Mouse (Mus musculus): ENCODE results near the gene Lor. TPM values are rescaled to one million over a fixed set of nuclear protein-coding genes. Genes with fewer than 3 reads are reported as not detected.
A peak's percentile ranks its signal among the peaks of the same experiment; 100 is the strongest.

Lor gene
- polyA plus RNA-seq, 1 experiment from 2014 or later: 1.3 TPM

- Histone ChIP-seq H3K4me1 (ENCODE audit: control insufficient read depth, insufficient read depth, low read length) (peaks cover 2% of the 10 kb centered on the region; the same call in 1 of the 2 replicates), H3K4me3 (ENCODE audit: low read depth, low read length) (peak overlapping the region; percentile 63), H3K27ac (ENCODE audit: low read depth, low read length) (peak overlapping the region; percentile 92), H3K4me2 (ENCODE audit: low read length) (peak overlapping the region; percentile 94), H3K9ac (ENCODE audit: low read length) (peak overlapping the region; percentile 69), H3K27me3 (replicated peaks; ENCODE audit: control insufficient read depth, insufficient read depth, low read length) (peaks cover 15% of the 10 kb centered on the region), H3K9me3 (replicated peaks; ENCODE audit: control insufficient read depth, low read length) (no peaks in the 10 kb centered on the region), H3K36me3 (ENCODE audit: control insufficient read depth, insufficient read depth, low read length) (no peaks in the 10 kb centered on the region)
- under 1% methylated on average over 78 of the region's 82 CpGs for WGBS
- peak; percentile 62 for DNase-seq (ENCODE audit: low spot score)
- peak; percentile 83 for ATAC-seq
These were observed 2.3 kb downstream of the Lor start for GRCm38 (mm10) chr3:92080462-92081284.

- Histone ChIP-seq H3K4me1 (ENCODE audit: control insufficient read depth, insufficient read depth, low read length) (no peaks in the 10 kb centered on the region), H3K4me3 (ENCODE audit: low read depth, low read length) (no peak overlapping the region), H3K27me3 (replicated peaks; ENCODE audit: control insufficient read depth, insufficient read depth, low read length) (no peaks in the 10 kb centered on the region), H3K27ac (ENCODE audit: low read depth, low read length) (no peak overlapping the region), H3K4me2 (ENCODE audit: low read length) (no peak overlapping the region), H3K9ac (ENCODE audit: low read length) (no peak overlapping the region), H3K9me3 (replicated peaks; ENCODE audit: control insufficient read depth, low read length) (no peaks in the 10 kb centered on the region), H3K36me3 (ENCODE audit: control insufficient read depth, insufficient read depth, low read length) (no peaks in the 10 kb centered on the region)
- DNase-seq (ENCODE audit: low spot score): peak; percentile 45
- ATAC-seq: peak; percentile 32; the same call in 1 of the 2 replicates
- WGBS: 52% methylated on average over 6 of the region's 6 CpGs
These were observed 32.4 kb downstream of the Lor start for GRCm38 (mm10) chr3:92050382-92051054.

GRCm38 (mm10) chr3:92033892-92034291 is 49.0 kb downstream of the Lor start:
- DNase-seq (ENCODE audit: low spot score): no peak

GRCm38 (mm10) chr3:92033203-92033602 is 49.7 kb downstream of the Lor start:
- Histone ChIP-seq H3K36me3 (ENCODE audit: control insufficient read depth, insufficient read depth, low read length) (no peaks in the 10 kb centered on the region), H3K27ac (ENCODE audit: low read depth, low read length) (no peak overlapping the region), H3K4me2 (ENCODE audit: low read length) (no peak overlapping the region), H3K4me3 (ENCODE audit: low read depth, low read length) (no peak overlapping the region), H3K27me3 (replicated peaks; ENCODE audit: control insufficient read depth, insufficient read depth, low read length) (no peaks in the 10 kb centered on the region), H3K4me1 (ENCODE audit: control insufficient read depth, insufficient read depth, low read length) (no peaks in the 10 kb centered on the region), H3K9me3 (replicated peaks; ENCODE audit: control insufficient read depth, low read length) (no peaks in the 10 kb centered on the region), H3K9ac (ENCODE audit: low read length) (no peak overlapping the region)
- WGBS: 51% methylated on average over 2 of the region's 2 CpGs
- ATAC-seq (no peak), DNase-seq (ENCODE audit: low spot score) (no peak)

More at GRCm38 (mm10) chr3:92033892-92034291, 49.0 kb downstream of the Lor start:
- H3K4me1 ChIP-seq (ENCODE audit: control insufficient read depth, insufficient read depth, low read length): no peaks in the 10 kb centered on the region
- H3K27ac ChIP-seq (ENCODE audit: low read depth, low read length): no peak overlapping the region
- no peak overlapping the region for H3K9ac ChIP-seq (ENCODE audit: low read length)
- ATAC-seq: no peak
- H3K36me3 ChIP-seq (ENCODE audit: control insufficient read depth, insufficient read depth, low read length): no peaks in the 10 kb centered on the region
- H3K4me3 ChIP-seq (ENCODE audit: low read depth, low read length): no peak overlapping the region
- 66% methylated on average over 1 of the region's 1 CpGs for WGBS
- no peak overlapping the region for H3K4me2 ChIP-seq (ENCODE audit: low read length)
- H3K27me3 ChIP-seq (replicated peaks; ENCODE audit: control insufficient read depth, insufficient read depth, low read length): no peaks in the 10 kb centered on the region
- H3K9me3 ChIP-seq (replicated peaks; ENCODE audit: control insufficient read depth, low read length): no peaks in the 10 kb centered on the region

Small RNA genes lying within 50 kb of the gene (microRNA-seq; reads per million reads assigned to microRNA genes)
- not detected for gene Gm25145

Other genes with a start within 250 kb of the Lor start
- not detected in 2 replicates for gene Pglyrp3, start 68.6 kb downstream of the Lor start, polyA plus RNA-seq (2014; fragmentation: Nextera tagmentation; extraction: Ambion mirVana)
- gene Prr9, start 40.8 kb upstream of the Lor start, polyA plus RNA-seq (2014; fragmentation: Nextera tagmentation; extraction: Ambion mirVana): not detected in 2 replicates
- gene Lelp1, start 59.6 kb upstream of the Lor start, polyA plus RNA-seq (2014; fragmentation: Nextera tagmentation; extraction: Ambion mirVana): not detected in 2 replicates
- gene Sprr2a1, start 132.7 kb upstream of the Lor start, polyA plus RNA-seq (2014; fragmentation: Nextera tagmentation; extraction: Ambion mirVana): not detected in 2 replicates
- gene Sprr2a2, start 132.8 kb upstream of the Lor start, polyA plus RNA-seq (2014; fragmentation: Nextera tagmentation; extraction: Ambion mirVana): not detected in 2 replicates
- gene Sprr2a3, start 202.3 kb upstream of the Lor start, polyA plus RNA-seq (2014; fragmentation: Nextera tagmentation; extraction: Ambion mirVana): not detected in 2 replicates
- not detected in 2 replicates for gene Sprr2b, start 233.5 kb upstream of the Lor start, polyA plus RNA-seq (2014; fragmentation: Nextera tagmentation; extraction: Ambion mirVana)